Mouse (Mus musculus) hindbrain, embryonic 13.5 days (tissue): ENCODE data around the gene Unc5b. TPM values are rescaled to one million over a fixed set of nuclear protein-coding genes. Genes with fewer than 3 reads are reported as not detected.
"Not testable (repeated sequence)": the region's sequence is repeated elsewhere in the genome, so short reads cannot be mapped to it uniquely, and the experiment has no call there.

Experiments used
- ATAC-seq: fragments of 200-750 bp; cut with Nextera tagmentation; 2 replicates; pipeline ENCODE4 v1.8.0; 2017; ENCODE audit warnings: moderate TSS enrichment; ENCODE audit not compliant: low FRiP score
- H3K27ac ChIP-seq: fragments of 300-500 bp; sonication (generic); 2 replicates; pipeline ENCODE4 v1.5.1; 2015; ENCODE audit warnings: inconsistent platforms, mild to moderate bottlenecking, moderate library complexity
- H3K27me3 ChIP-seq: fragments of 300-500 bp; sonication (generic); 2 replicates; pipeline ENCODE4 v1.6.1; 2015; ENCODE audit warnings: mild to moderate bottlenecking, inconsistent platforms
- H3K36me3 ChIP-seq: fragments of 300-500 bp; sonication (generic); 2 replicates; pipeline ENCODE4 v1.6.1; 2015; ENCODE audit warnings: mild to moderate bottlenecking, inconsistent platforms
- H3K4me1 ChIP-seq: fragments of 300-500 bp; sonication (generic); replicated peaks from 2 replicates; pipeline ENCODE4 v1.6.1; 2015; ENCODE audit warnings: inconsistent platforms
- H3K4me2 ChIP-seq: fragments of 300-500 bp; sonication (generic); 2 replicates; pipeline ENCODE4 v1.6.1; 2015; ENCODE audit warnings: inconsistent platforms, mild to moderate bottlenecking, moderate library complexity
- H3K4me3 ChIP-seq: fragments of 300-500 bp; sonication (generic); 2 replicates; pipeline ENCODE4 v1.5.1; 2015; ENCODE audit warnings: mild to moderate bottlenecking, inconsistent platforms
- H3K9ac ChIP-seq: fragments of 300-500 bp; sonication (generic); 2 replicates; pipeline ENCODE4 v1.6.1; 2015; ENCODE audit warnings: mild to moderate bottlenecking, inconsistent platforms
- H3K9me3 ChIP-seq: fragments of 300-500 bp; sonication (generic); 2 replicates; pipeline ENCODE4 v1.6.1; 2016; ENCODE audit warnings: inconsistent platforms
- WGBS: fragments of 180-500 bp; shearing (Covaris S2); methylation state at CpG from one replicate; pipeline ENCODE4 v1.1.7; 2015; 5-methylcytosine and 5-hydroxymethylcytosine counted together
- polyA plus RNA-seq: library from polyadenylated mRNA; unstranded; fragments of >200 nt; fragmentation: Nextera tagmentation; extraction: Ambion mirVana; gene quantifications from 2 replicates; pipeline ENCODE4 v1.2.1, GENCODE M21; 2015

Unc5b gene
- 2.5 and 3.3 TPM in 2 replicates for polyA plus RNA-seq

- peak; percentile 91 for ATAC-seq
- Histone ChIP-seq H3K9me3 (no peaks in the 10 kb centered on the region), H3K36me3 (no peaks in the 10 kb centered on the region), H3K9ac (peak within 1 kb of the TSS; percentile 72), H3K4me1 (peaks cover 52% of the 10 kb centered on the region), H3K27ac (peak within 1 kb of the TSS; percentile 23; the same call in 1 of the 2 replicates), H3K4me3 (peak within 1 kb of the TSS; percentile 62), H3K27me3 (peaks cover 92% of the 10 kb centered on the region), H3K4me2 (peak within 1 kb of the TSS; percentile 96)
- WGBS = under 1% methylated on average over 53 of the region's 53 CpGs
Measured at GRCm38 (mm10) chr10:60831379-60831778, at the start of gene Unc5b. Gene Unc5b (minus strand): TSS chr10:60831581.

GRCm38 (mm10) chr10:60879817-60880216 lies 48.4 kb upstream of the Unc5b start:
- no peak for ATAC-seq

GRCm38 (mm10) chr10:60877075-60877474 lies 45.7 kb upstream of the Unc5b start:
- Histone ChIP-seq H3K9me3 (no peaks in the 10 kb centered on the region), H3K27ac (no peak overlapping the region), H3K4me1 (no peaks in the 10 kb centered on the region), H3K4me3 (no peak overlapping the region), H3K36me3 (no peaks in the 10 kb centered on the region), H3K4me2 (no peak overlapping the region), H3K9ac (no peak overlapping the region), H3K27me3 (peaks cover 15% of the 10 kb centered on the region; the same call in 1 of the 2 replicates)
- 87% methylated on average over 5 of the region's 5 CpGs for WGBS
- ATAC-seq = no peak

More at GRCm38 (mm10) chr10:60879817-60880216, 48.4 kb upstream of the Unc5b start:
- Histone ChIP-seq H3K4me3 (no peak overlapping the region), H3K9ac (no peak overlapping the region), H3K4me2 (no peak overlapping the region), H3K27me3 (peaks cover 22% of the 10 kb centered on the region; the same call in 1 of the 2 replicates), H3K27ac (no peak overlapping the region), H3K4me1 (no peaks in the 10 kb centered on the region), H3K36me3 (no peaks in the 10 kb centered on the region), H3K9me3 (no peaks in the 10 kb centered on the region)
- 91% methylated on average over 4 of the region's 4 CpGs for WGBS

GRCm38 (mm10) chr10:60875011-60875410 lies 43.6 kb upstream of the Unc5b start:
- no peak for ATAC-seq

GRCm38 (mm10) chr10:60863318-60863717 lies 31.9 kb upstream of the Unc5b start:
- no peaks in the 10 kb centered on the region for H3K36me3 ChIP-seq
- ATAC-seq = no peak
- WGBS = 87% methylated on average over 6 of the region's 6 CpGs
- H3K27me3 ChIP-seq = 0 out of 2 replicates have a peak, but pooled peaks cover 12% of the 10 kb centered on the region
- H3K4me1 ChIP-seq = peaks cover 21% of the 10 kb centered on the region
- no peak overlapping the region for H3K27ac ChIP-seq
- H3K4me2 ChIP-seq = no peak overlapping the region
- no peak overlapping the region for H3K4me3 ChIP-seq
- no peak overlapping the region for H3K9ac ChIP-seq
- no peaks in the 10 kb centered on the region for H3K9me3 ChIP-seq

More at GRCm38 (mm10) chr10:60875011-60875410, 43.6 kb upstream of the Unc5b start:
- no peak overlapping the region for H3K4me3 ChIP-seq
- no peak overlapping the region for H3K9ac ChIP-seq
- no peak overlapping the region for H3K4me2 ChIP-seq
- no peak overlapping the region for H3K27ac ChIP-seq
- no peaks in the 10 kb centered on the region for H3K9me3 ChIP-seq
- H3K4me1 ChIP-seq = no peaks in the 10 kb centered on the region
- 92% methylated on average over 1 of the region's 1 CpGs for WGBS
- H3K27me3 ChIP-seq = peaks cover 9% of the 10 kb centered on the region; the same call in 1 of the 2 replicates
- no peaks in the 10 kb centered on the region for H3K36me3 ChIP-seq

GRCm38 (mm10) chr10:60862477-60863293 lies 31.3 kb upstream of the Unc5b start:
- Histone ChIP-seq H3K9me3 (no peaks in the 10 kb centered on the region), H3K27me3 (0 out of 2 replicates have a peak, but pooled peaks cover 12% of the 10 kb centered on the region), H3K4me1 (peaks cover 21% of the 10 kb centered on the region), H3K36me3 (no peaks in the 10 kb centered on the region), H3K27ac (no peak overlapping the region), H3K9ac (no peak overlapping the region), H3K4me3 (no peak overlapping the region), H3K4me2 (no peak overlapping the region)
- ATAC-seq = no peak
- WGBS = 56% methylated on average over 25 of the region's 25 CpGs

GRCm38 (mm10) chr10:60845271-60845670 lies 13.9 kb upstream of the Unc5b start:
- H3K36me3 ChIP-seq, H3K4me1 ChIP-seq, H3K9me3 ChIP-seq, H3K4me3 ChIP-seq, H3K27me3 ChIP-seq, ATAC-seq, H3K27ac ChIP-seq, H3K4me2 ChIP-seq, H3K9ac ChIP-seq: not testable (repeated sequence)

- Histone ChIP-seq H3K27ac (no peak overlapping the region), H3K36me3 (no peaks in the 10 kb centered on the region), H3K9ac (no peak overlapping the region), H3K4me2 (no peak overlapping the region), H3K27me3 (peaks cover 30% of the 10 kb centered on the region), H3K4me3 (no peak overlapping the region), H3K4me1 (peaks cover 7% of the 10 kb centered on the region; the same call in 1 of the 2 replicates), H3K9me3 (no peaks in the 10 kb centered on the region)
- ATAC-seq = no peak
- 55% methylated on average over 19 of the region's 19 CpGs for WGBS
Measured at GRCm38 (mm10) chr10:60838816-60839215, 7.4 kb upstream of the Unc5b start.

- Histone ChIP-seq H3K4me1 (peaks cover 29% of the 10 kb centered on the region), H3K4me2 (no peak overlapping the region), H3K4me3 (no peak overlapping the region), H3K9ac (no peak overlapping the region), H3K36me3 (no peaks in the 10 kb centered on the region), H3K27ac (no peak overlapping the region), H3K9me3 (no peaks in the 10 kb centered on the region), H3K27me3 (peaks cover 63% of the 10 kb centered on the region)
- ATAC-seq = no peak
- 2% methylated on average over 13 of the region's 13 CpGs for WGBS
Measured at GRCm38 (mm10) chr10:60834949-60835348, 3.6 kb upstream of the Unc5b start.

GRCm38 (mm10) chr10:60832664-60833173 lies 1.3 kb upstream of the Unc5b start:
- Histone ChIP-seq H3K4me1 (peaks cover 39% of the 10 kb centered on the region), H3K9me3 (no peaks in the 10 kb centered on the region), H3K4me3 (no peak overlapping the region), H3K27me3 (peaks cover 85% of the 10 kb centered on the region), H3K36me3 (no peaks in the 10 kb centered on the region), H3K27ac (no peak overlapping the region), H3K9ac (no peak overlapping the region), H3K4me2 (no peak overlapping the region)
- 77% methylated on average over 12 of the region's 12 CpGs for WGBS
- ATAC-seq = no peak

GRCm38 (mm10) chr10:60830556-60831350 lies 628 bp downstream of the Unc5b start:
- Histone ChIP-seq H3K4me1 (peaks cover 58% of the 10 kb centered on the region), H3K27ac (peak overlapping the region; percentile 23; the same call in 1 of the 2 replicates), H3K9me3 (no peaks in the 10 kb centered on the region), H3K9ac (peak overlapping the region; percentile 72), H3K4me3 (peak overlapping the region; percentile 62), H3K4me2 (peak overlapping the region; percentile 96), H3K36me3 (no peaks in the 10 kb centered on the region), H3K27me3 (peaks cover 92% of the 10 kb centered on the region)
- under 1% methylated on average over 78 of the region's 78 CpGs for WGBS
- ATAC-seq = peak; percentile 10

- H3K27me3 ChIP-seq = peaks cover 93% of the 10 kb centered on the region
- no peak for ATAC-seq
- peak overlapping the region; percentile 96 for H3K4me2 ChIP-seq
- peak overlapping the region; percentile 72; the same call in 1 of the 2 replicates for H3K9ac ChIP-seq
- 2% methylated on average over 11 of the region's 11 CpGs for WGBS
- H3K4me1 ChIP-seq = peaks cover 58% of the 10 kb centered on the region
- no peaks in the 10 kb centered on the region for H3K9me3 ChIP-seq
- H3K36me3 ChIP-seq = no peaks in the 10 kb centered on the region
- H3K4me3 ChIP-seq = peak overlapping the region; percentile 62
- no peak overlapping the region for H3K27ac ChIP-seq
Measured at GRCm38 (mm10) chr10:60830000-60830399, 1.4 kb downstream of the Unc5b start.
